Mouse (Mus musculus) megakaryocyte-erythroid progenitor cell, adult 5-6 weeks (primary cell): Measurements from ENCODE around the gene Mex3d. TPM values are rescaled to one million over a fixed set of nuclear protein-coding genes. Genes with fewer than 3 reads are reported as not detected.
A peak's percentile ranks its signal among the peaks of the same experiment; 100 is the strongest.

ENCODE experiments used
- ATAC-seq: replicated peaks from 2 replicates; pipeline ENCODE4 v1.8.0; 2016; ENCODE audit warnings: mild to moderate bottlenecking, inconsistent platforms; ENCODE audit not compliant: severe bottlenecking, poor library complexity, low FRiP score, low TSS enrichment
- total RNA-seq, 2 experiments: library from RNA; stranded (forward) in 1 of 2; stranded (reverse) in 1 of 2; fragments of 200-1000, 215-1000 nt in 1 of 2; fragments of >200 nt in 1 of 2; fragmentation: Nextera tagmentation in 1 of 2; gene quantifications; 2 replicates each; pipeline ENCODE4 v1.2.3; 2014 to 2017

Mex3d gene
- total RNA-seq, 2 experiments from 2014 or later: 8.0 to 14.7 TPM

DNA sequence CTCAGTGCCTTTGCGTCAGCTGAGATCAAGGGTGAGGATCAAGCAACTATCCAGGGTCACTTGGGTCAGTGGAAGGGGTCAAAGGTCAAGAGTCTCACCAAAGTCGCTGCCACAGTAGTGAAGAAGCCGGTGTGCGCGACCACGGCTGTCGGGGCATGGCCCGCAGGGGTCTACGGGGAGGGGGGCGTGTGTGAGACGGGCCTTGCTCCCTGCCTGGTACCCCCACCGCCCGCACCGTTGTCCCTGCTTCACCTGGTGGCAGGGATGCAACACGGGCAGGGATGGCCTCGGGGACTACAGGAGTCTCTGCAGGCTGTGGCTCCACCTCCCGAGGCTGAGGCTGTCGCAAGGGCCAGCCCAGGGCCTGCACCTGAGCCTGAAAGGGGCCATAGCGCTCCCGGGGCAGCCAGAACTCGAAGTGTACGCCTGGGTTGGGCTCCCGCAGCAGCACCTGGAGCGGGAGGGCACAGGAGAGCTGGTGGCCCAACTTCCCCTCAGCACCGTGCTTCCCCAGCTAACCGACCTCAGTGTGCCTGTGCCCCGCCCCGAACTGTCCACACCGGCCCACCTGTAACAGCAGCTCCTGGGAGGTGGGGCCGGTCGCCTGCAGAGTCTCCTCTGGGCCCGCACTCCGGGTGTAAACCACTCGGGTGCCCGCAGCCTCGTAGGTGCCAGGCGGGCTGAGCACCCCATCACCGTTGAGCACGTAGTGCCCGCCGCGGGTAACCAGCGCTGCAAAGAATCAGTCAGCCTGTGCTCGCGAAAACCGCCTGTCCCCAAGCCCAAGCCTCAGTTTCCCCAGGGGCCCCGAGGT, 45.8 kb downstream of the Mex3d start:
- ATAC-seq: no peak

- no peak for ATAC-seq
Measured at GRCm38 (mm10) chr10:80341026-80341425, 46.4 kb downstream of the Mex3d start.

DNA sequence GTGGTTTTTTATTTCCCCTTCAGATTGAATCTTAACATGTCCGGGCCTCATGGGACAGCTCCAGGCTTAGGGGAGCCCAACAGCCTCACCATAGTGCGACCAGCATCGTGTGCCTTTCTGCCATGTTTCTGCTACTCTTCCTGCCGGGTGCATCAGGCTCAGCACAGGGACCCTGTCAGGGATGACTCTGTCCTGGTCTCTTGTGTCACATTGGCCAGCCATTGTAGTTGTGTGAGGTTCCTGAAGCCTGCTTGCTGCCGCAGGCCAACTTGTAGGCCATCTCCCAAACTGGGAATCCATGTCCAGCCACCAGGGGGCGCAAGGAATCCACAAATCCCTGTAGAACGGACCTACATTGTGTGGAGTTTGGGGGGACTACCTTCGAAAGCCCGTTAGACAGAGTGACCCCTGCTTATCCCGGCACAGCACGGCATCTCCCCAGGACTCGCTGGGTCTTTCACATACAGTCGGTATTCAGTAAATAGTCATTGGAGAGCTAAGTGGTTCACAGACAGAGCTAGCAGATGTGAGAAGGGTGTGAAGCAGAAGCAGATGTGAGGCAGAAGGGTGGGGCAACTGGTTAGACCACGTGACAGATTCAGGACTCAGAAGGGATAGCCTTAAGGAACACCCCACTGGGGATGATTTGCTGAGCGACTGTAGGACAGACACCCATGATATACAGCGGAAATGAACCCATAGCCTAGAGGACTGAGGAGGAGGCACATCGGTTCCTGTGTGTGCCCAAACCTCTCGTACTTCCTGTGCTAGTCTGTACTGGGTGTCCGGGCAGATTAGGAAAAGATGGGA, 47.3 kb downstream of the Mex3d start:
- ATAC-seq: 0 out of 2 replicates have a peak, but pooled peaks have one; percentile 20

DNA sequence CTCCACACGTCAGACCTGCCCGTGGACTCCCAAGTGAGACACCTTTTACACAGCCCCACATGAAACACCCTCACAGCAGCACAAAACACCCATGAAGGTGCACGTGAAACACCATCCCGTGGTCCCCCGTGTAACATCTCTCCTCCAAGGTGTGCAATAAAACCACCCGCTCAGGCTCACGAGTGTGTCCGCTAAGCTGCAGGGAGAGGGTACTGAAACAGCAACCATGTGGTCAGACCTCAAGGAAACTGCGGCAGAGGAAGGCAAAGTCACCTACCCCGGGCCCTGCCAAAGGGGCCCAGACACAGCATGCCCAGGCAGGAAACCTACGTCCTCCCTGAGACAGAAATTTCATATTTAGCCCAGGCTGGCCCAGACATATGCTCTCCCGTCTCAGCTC, 51.2 kb downstream of the Mex3d start:
- no peak for ATAC-seq

DNA sequence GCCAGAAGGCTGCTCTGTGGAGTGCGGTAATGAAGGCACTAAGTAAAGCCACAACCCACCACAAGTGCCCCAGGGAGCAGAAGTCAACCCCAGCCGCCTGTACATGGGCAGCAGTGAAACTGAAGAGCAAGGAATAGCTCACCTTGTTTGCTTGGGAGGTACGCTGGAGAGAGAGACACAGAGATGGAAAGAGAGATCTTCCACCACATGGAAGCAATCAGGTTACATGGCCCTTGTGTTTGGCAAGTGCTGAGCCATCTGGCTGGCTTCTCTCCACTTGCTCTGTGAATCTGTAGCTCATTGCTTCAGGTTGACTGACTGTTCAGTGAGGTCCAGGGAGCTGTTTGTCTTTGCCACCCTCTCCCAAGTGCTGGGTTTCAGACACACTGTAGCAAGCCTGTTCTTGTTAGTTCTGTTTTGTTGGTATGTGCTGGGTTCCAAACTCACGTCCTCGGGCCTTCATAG, 54.9 kb downstream of the Mex3d start:
- no peak for ATAC-seq

DNA sequence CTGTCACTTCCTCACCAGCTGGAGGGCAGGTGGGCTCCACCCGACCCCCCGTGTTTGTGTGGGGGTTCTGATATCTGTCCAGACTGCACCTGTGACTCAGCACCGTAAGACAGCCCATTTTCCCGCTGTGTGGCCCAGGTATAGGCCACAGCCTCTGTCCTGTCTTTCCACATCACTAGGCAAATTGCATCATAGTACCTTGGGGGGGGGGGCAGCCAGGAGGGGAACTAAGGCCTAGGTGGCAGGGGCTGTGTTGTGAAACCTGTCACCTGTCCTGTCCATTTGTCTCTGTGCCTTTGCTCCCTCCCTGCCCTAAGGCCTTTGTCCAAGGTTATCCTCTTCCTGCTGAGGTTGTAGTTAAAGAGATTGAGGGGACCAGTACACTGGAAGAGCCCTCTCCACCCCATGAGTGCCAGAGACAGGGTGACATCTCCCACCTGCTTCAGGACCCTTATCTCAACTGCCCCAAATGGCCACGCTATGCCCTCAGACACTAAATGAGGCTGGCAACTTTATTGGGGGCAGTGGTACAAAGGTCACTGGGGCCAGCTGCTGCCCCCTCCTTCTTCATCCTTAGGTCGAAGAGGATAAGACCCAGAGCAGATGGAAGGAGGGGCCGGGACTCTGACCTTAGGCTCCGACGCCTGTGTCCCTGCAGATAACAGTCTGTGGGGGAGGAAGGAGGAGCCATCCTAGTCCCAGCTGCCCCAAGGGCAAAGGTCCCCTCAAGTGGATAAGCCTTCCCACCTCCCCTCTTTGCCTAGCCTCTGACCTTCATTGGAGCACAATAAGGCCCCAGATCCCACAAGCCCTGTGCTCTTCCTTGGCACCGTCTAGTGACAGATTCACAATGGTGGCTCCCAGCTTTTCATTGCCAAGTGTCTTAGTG, 55.6 kb downstream of the Mex3d start:
- peak; percentile 58 for ATAC-seq

DNA sequence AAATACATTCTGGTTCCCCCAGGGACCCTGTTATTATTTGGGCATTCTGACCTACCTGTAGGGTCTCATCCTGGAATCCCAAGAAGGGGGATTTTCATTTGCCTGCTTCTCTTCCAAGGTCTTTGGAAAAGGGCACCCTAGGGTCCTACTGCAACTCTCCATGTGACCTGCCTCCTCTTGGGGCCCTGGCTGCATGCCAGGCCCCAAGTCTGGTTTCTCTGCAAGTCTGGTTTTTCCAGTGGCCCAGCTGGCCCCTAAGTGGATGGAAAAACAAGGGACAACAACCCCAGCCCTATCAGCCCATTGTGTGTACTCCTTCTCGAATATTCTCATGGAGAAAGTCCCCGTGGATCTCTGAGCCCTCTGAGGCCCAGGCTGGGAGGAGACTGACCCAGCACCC, 56.6 kb downstream of the Mex3d start:
- ATAC-seq: no peak

Other genes starting within 250 kb of the Mex3d start
- gene Atp5d, start 249.0 kb downstream of the Mex3d start, total RNA-seq (2014; fragmentation: Nextera tagmentation): 282 and 325 TPM in 2 replicates
- gene Atp5d, start 249.0 kb downstream of the Mex3d start, total RNA-seq (2017): 29.3 and 49.3 TPM in 2 replicates
- gene Cbarp, start 246.8 kb downstream of the Mex3d start, total RNA-seq (2014; fragmentation: Nextera tagmentation): 5.2 and 10.5 TPM in 2 replicates
- gene Cbarp, start 246.8 kb downstream of the Mex3d start, total RNA-seq (2017): 3.7 TPM in 1 of 2 replicates, not detected in the other
- gene Midn, start 239.4 kb downstream of the Mex3d start, total RNA-seq (2014; fragmentation: Nextera tagmentation): 30.9 and 34.0 TPM in 2 replicates
- gene Midn, start 239.4 kb downstream of the Mex3d start, total RNA-seq (2017): 9.4 and 10.5 TPM in 2 replicates
- 31.5 and 44.0 TPM in 2 replicates for gene Cirbp, start 221.7 kb downstream of the Mex3d start, total RNA-seq (2014; fragmentation: Nextera tagmentation)
- 30.8 and 73.1 TPM in 2 replicates for gene Cirbp, start 221.7 kb downstream of the Mex3d start, total RNA-seq (2017)
- 14.2 and 22.9 TPM in 2 replicates for gene 1600002K03Rik, start 214.7 kb downstream of the Mex3d start, total RNA-seq (2014; fragmentation: Nextera tagmentation)
- 25.4 and 27.8 TPM in 2 replicates for gene 1600002K03Rik, start 214.7 kb downstream of the Mex3d start, total RNA-seq (2017)
- 0.40 TPM in 1 of 2 replicates, not detected in the other for gene Efna2, start 208.2 kb downstream of the Mex3d start, total RNA-seq (2014; fragmentation: Nextera tagmentation)
- 0.80 TPM in 1 of 2 replicates, not detected in the other for gene Efna2, start 208.2 kb downstream of the Mex3d start, total RNA-seq (2017)
- gene Mum1, start 161.2 kb downstream of the Mex3d start, total RNA-seq (2014; fragmentation: Nextera tagmentation): 60.8 and 124 TPM in 2 replicates
- gene Mum1, start 161.2 kb downstream of the Mex3d start, total RNA-seq (2017): 44.2 and 49.0 TPM in 2 replicates
- 196 and 302 TPM in 2 replicates for gene Ndufs7, start 138.5 kb downstream of the Mex3d start, total RNA-seq (2014; fragmentation: Nextera tagmentation)
- 103 and 168 TPM in 2 replicates for gene Ndufs7, start 138.5 kb downstream of the Mex3d start, total RNA-seq (2017)
- 1.2 and 1.7 TPM in 2 replicates for gene Gamt, start 126.6 kb downstream of the Mex3d start, total RNA-seq (2014; fragmentation: Nextera tagmentation)
- gene Gamt, start 126.6 kb downstream of the Mex3d start, total RNA-seq (2017): 2.1 and 3.0 TPM in 2 replicates
- 152 and 163 TPM in 2 replicates for gene Dazap1, start 126.2 kb downstream of the Mex3d start, total RNA-seq (2014; fragmentation: Nextera tagmentation)
- 269 and 335 TPM in 2 replicates for gene Dazap1, start 126.2 kb downstream of the Mex3d start, total RNA-seq (2017)
- 4,307 and 4,493 TPM in 2 replicates for gene Rps15, start 95.2 kb downstream of the Mex3d start, total RNA-seq (2014; fragmentation: Nextera tagmentation)
- 2,815 and 2,969 TPM in 2 replicates for gene Rps15, start 95.2 kb downstream of the Mex3d start, total RNA-seq (2017)
- 0.07 TPM in 1 of 2 replicates, not detected in the other for gene Apc2, start 91.7 kb downstream of the Mex3d start, total RNA-seq (2014; fragmentation: Nextera tagmentation)
- gene Apc2, start 91.7 kb downstream of the Mex3d start, total RNA-seq (2017): not detected in 2 replicates
- 34.1 and 50.4 TPM in 2 replicates for gene 2310011J03Rik, start 67.1 kb downstream of the Mex3d start, total RNA-seq (2014; fragmentation: Nextera tagmentation)
- gene 2310011J03Rik, start 67.1 kb downstream of the Mex3d start, total RNA-seq (2017): 16.6 and 21.3 TPM in 2 replicates
- 16.1 and 23.0 TPM in 2 replicates for gene Pcsk4, start 58.2 kb downstream of the Mex3d start, total RNA-seq (2014; fragmentation: Nextera tagmentation)
- 1.6 and 2.6 TPM in 2 replicates for gene Pcsk4, start 58.2 kb downstream of the Mex3d start, total RNA-seq (2017)
- 23.1 and 23.7 TPM in 2 replicates for gene Reep6, start 57.7 kb downstream of the Mex3d start, total RNA-seq (2014; fragmentation: Nextera tagmentation)
- gene Reep6, start 57.7 kb downstream of the Mex3d start, total RNA-seq (2017): 2.7 and 6.8 TPM in 2 replicates
- gene Adamtsl5, start 39.2 kb downstream of the Mex3d start, total RNA-seq (2014; fragmentation: Nextera tagmentation): 1.5 and 3.3 TPM in 2 replicates
- 0.30 and 2.3 TPM in 2 replicates for gene Adamtsl5, start 39.2 kb downstream of the Mex3d start, total RNA-seq (2017)
- gene Plk5, start 31.2 kb downstream of the Mex3d start, total RNA-seq (2014; fragmentation: Nextera tagmentation): 0.79 TPM in 1 of 2 replicates, not detected in the other
- not detected in 2 replicates for gene Plk5, start 31.2 kb downstream of the Mex3d start, total RNA-seq (2017)
- gene Mbd3, start 11.9 kb upstream of the Mex3d start, total RNA-seq (2014; fragmentation: Nextera tagmentation): 105 and 113 TPM in 2 replicates
- 80.0 and 93.8 TPM in 2 replicates for gene Mbd3, start 11.9 kb upstream of the Mex3d start, total RNA-seq (2017)
- gene Uqcr11, start 19.2 kb upstream of the Mex3d start, total RNA-seq (2014; fragmentation: Nextera tagmentation): 485 and 702 TPM in 2 replicates
- 241 and 254 TPM in 2 replicates for gene Uqcr11, start 19.2 kb upstream of the Mex3d start, total RNA-seq (2017)
- 154 and 175 TPM in 2 replicates for gene Tcf3, start 46.0 kb upstream of the Mex3d start, total RNA-seq (2014; fragmentation: Nextera tagmentation)
- 57.9 and 99.8 TPM in 2 replicates for gene Tcf3, start 46.0 kb upstream of the Mex3d start, total RNA-seq (2017)
- gene Onecut3, start 107.2 kb upstream of the Mex3d start, total RNA-seq (2014; fragmentation: Nextera tagmentation): not detected in 2 replicates
- not detected in 2 replicates for gene Onecut3, start 107.2 kb upstream of the Mex3d start, total RNA-seq (2017)
- not detected in 2 replicates for gene Atp8b3, start 151.5 kb upstream of the Mex3d start, total RNA-seq (2014; fragmentation: Nextera tagmentation)
- gene Atp8b3, start 151.5 kb upstream of the Mex3d start, total RNA-seq (2017): not detected in 2 replicates
- 52.1 and 57.1 TPM in 2 replicates for gene Rexo1, start 173.9 kb upstream of the Mex3d start, total RNA-seq (2014; fragmentation: Nextera tagmentation)
- 9.8 and 15.3 TPM in 2 replicates for gene Rexo1, start 173.9 kb upstream of the Mex3d start, total RNA-seq (2017)
- gene Klf16, start 189.7 kb upstream of the Mex3d start, total RNA-seq (2014; fragmentation: Nextera tagmentation): 21.0 and 24.9 TPM in 2 replicates
- gene Klf16, start 189.7 kb upstream of the Mex3d start, total RNA-seq (2017): 7.2 and 14.6 TPM in 2 replicates
- 55.0 and 63.1 TPM in 2 replicates for gene Abhd17a, start 202.7 kb upstream of the Mex3d start, total RNA-seq (2014; fragmentation: Nextera tagmentation)
- 13.7 and 19.4 TPM in 2 replicates for gene Abhd17a, start 202.7 kb upstream of the Mex3d start, total RNA-seq (2017)
- 56.1 and 71.8 TPM in 2 replicates for gene Scamp4, start 215.2 kb upstream of the Mex3d start, total RNA-seq (2014; fragmentation: Nextera tagmentation)
- 12.7 and 23.3 TPM in 2 replicates for gene Scamp4, start 215.2 kb upstream of the Mex3d start, total RNA-seq (2017)
- 2.7 and 9.1 TPM in 2 replicates for gene Adat3, start 215.2 kb upstream of the Mex3d start, total RNA-seq (2014; fragmentation: Nextera tagmentation)
- 11.0 TPM in 1 of 2 replicates, not detected in the other for gene Adat3, start 215.2 kb upstream of the Mex3d start, total RNA-seq (2017)
- 0.68 and 1.6 TPM in 2 replicates for gene Gm49322, start 218.4 kb upstream of the Mex3d start, total RNA-seq (2014; fragmentation: Nextera tagmentation)
- 0.08 and 0.42 TPM in 2 replicates for gene Gm49322, start 218.4 kb upstream of the Mex3d start, total RNA-seq (2017)
- 70.2 and 93.3 TPM in 2 replicates for gene Csnk1g2, start 235.2 kb upstream of the Mex3d start, total RNA-seq (2014; fragmentation: Nextera tagmentation)
- gene Csnk1g2, start 235.2 kb upstream of the Mex3d start, total RNA-seq (2017): 117 and 120 TPM in 2 replicates